Comparison of ENCODE assay signal across 10 mouse cellular contexts in the genomic region with DNA sequence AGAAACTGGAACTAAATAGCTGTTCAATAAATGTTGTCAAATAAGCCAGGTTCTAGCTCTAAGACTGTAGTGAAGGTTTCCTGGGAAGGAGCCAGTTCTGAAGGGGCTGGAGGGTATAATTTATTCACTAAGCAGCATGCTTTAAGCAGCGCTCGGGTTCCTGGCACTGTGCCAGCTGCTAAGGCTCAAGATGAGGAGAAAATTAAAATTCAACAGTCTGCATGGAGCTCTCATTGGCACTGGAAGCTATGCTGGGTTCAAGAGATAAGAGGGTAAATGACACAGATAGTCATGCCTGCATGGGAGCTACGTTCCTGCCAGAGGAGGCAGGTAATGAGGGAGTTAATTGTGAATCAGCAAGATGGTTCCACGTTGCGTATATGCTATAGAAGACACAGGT. TPM values are rescaled to one million over a fixed set of nuclear protein-coding genes. Genes with fewer than 3 reads are reported as not detected.
DNase-seq lines count a peak whose midpoint lies in the region; ATAC-seq and TF ChIP-seq lines count a peak whose summit lies in the region.
"Had no signal": no experiment of that assay in that cellular context is flagged by ENCODE, and none has a peak within 500 bp of the region (broad histone marks: within the 10 kb centered on the region; RNA-seq: fewer than 3 reads in every experiment).

No protein-coding gene starts in this region.

- no peaks in the 10 kb centered on the region for H3K9me3 ChIP-seq in forebrain, embryonic 13.5 days (replicated peaks)
- H3K9me3 ChIP-seq in forebrain, embryonic 10.5 days: no peaks in the 10 kb centered on the region
- H3K9me3 ChIP-seq in hindbrain, embryonic 12.5 days (replicated peaks): no peaks in the 10 kb centered on the region

- no peak overlapping the region for H3K4me3 ChIP-seq in forebrain, embryonic 13.5 days
- H3K4me3 ChIP-seq in forebrain, embryonic 10.5 days: no peak overlapping the region
- H3K4me3 ChIP-seq in hindbrain, embryonic 12.5 days: no peak overlapping the region
- H3K4me3 ChIP-seq in gastrocnemius, adult 2 months: no peak overlapping the region

- WGBS in forebrain, embryonic 13.5 days: 23% methylated on average over 5 of the region's 5 CpGs
- 89% methylated on average over 5 of the region's 5 CpGs for WGBS in forebrain, embryonic 10.5 days
- 43% methylated on average over 5 of the region's 5 CpGs for WGBS in hindbrain, embryonic 12.5 days

- intact Hi-C loops in left cerebral cortex, postnatal 36 days (cut with DNase I): no loop called here
- intact Hi-C loops in gastrocnemius, adult 2 months (cut with DNase I): no loop called here

- no peak for DNase-seq in forebrain, embryonic 10.5 days (ENCODE audit: extremely low spot score, low spot score)
- DNase-seq in NIH3T3 (ENCODE audit: low read depth): peak; percentile 30
- DNase-seq in left cerebral cortex, postnatal 36 days (ENCODE audit: low spot score in 2 of 2): peak; percentile 45 to 52
- DNase-seq in gastrocnemius, adult 2 months: no peak
- DNase-seq in heart, adult 11 months: no peak
- DNase-seq in gastrocnemius, adult 8-10 months (ENCODE audit: low spot score in 2 of 2): no peak
- DNase-seq: lung, postnatal 4 days had no signal

- H3K27me3 ChIP-seq in forebrain, embryonic 13.5 days: no peaks in the 10 kb centered on the region
- peaks cover 11% of the 10 kb centered on the region; the same call in 1 of the 2 replicates for H3K27me3 ChIP-seq in forebrain, embryonic 10.5 days (ENCODE audit: poor library complexity, severe bottlenecking)
- H3K27me3 ChIP-seq in hindbrain, embryonic 12.5 days: peaks cover under 1% of the 10 kb centered on the region; the same call in 1 of the 2 replicates

- peak overlapping the region; percentile 48; the same call in 1 of the 2 replicates for H3K27ac ChIP-seq in forebrain, embryonic 13.5 days
- H3K27ac ChIP-seq in forebrain, embryonic 10.5 days: no peak overlapping the region
- peak overlapping the region; percentile 52; the same call in 1 of the 2 replicates for H3K27ac ChIP-seq in hindbrain, embryonic 12.5 days
- no peak overlapping the region for H3K27ac ChIP-seq in gastrocnemius, adult 2 months

- no peak for TF ChIP-seq CTCF in gastrocnemius, adult 2 months (IDR thresholded peaks at IDR 0.05)

- no peaks in the 10 kb centered on the region for H3K36me3 ChIP-seq in forebrain, embryonic 13.5 days (ENCODE audit: poor library complexity, severe bottlenecking)
- no peaks in the 10 kb centered on the region for H3K36me3 ChIP-seq in forebrain, embryonic 10.5 days (replicated peaks)
- no peaks in the 10 kb centered on the region for H3K36me3 ChIP-seq in hindbrain, embryonic 12.5 days

- H3K4me2 ChIP-seq in forebrain, embryonic 13.5 days: no peak overlapping the region
- no peak overlapping the region for H3K4me2 ChIP-seq in hindbrain, embryonic 12.5 days (replicated peaks)

- H3K4me1 ChIP-seq in forebrain, embryonic 13.5 days: peaks cover 44% of the 10 kb centered on the region
- peaks cover 25% of the 10 kb centered on the region for H3K4me1 ChIP-seq in forebrain, embryonic 10.5 days
- peaks cover 37% of the 10 kb centered on the region for H3K4me1 ChIP-seq in hindbrain, embryonic 12.5 days

- H3K9ac ChIP-seq in forebrain, embryonic 13.5 days: no peak overlapping the region
- H3K9ac ChIP-seq in hindbrain, embryonic 12.5 days: no peak overlapping the region

- peak; percentile 91 for ATAC-seq in forebrain, embryonic 13.5 days
- ATAC-seq in hindbrain, embryonic 12.5 days (ENCODE audit: low FRiP score): peak; percentile 51

RNA-seq across cellular contexts. Expression of a gene that starts 26.3 kb away (rescaled TPM):
- 1.2 and 1.9 TPM in 2 replicates for polyA plus RNA-seq in forebrain, embryonic 13.5 days (2015; fragmentation: Nextera tagmentation; extraction: Ambion mirVana)
- 0.06 and 0.22 TPM in 2 replicates for polyA plus RNA-seq in forebrain, embryonic 10.5 days (2016; fragmentation: Nextera tagmentation; extraction: Ambion mirVana)
- 1.8 and 2.9 TPM in 2 replicates for polyA plus RNA-seq in hindbrain, embryonic 12.5 days (2016; fragmentation: Nextera tagmentation; extraction: Ambion mirVana)
- total RNA-seq in left cerebral cortex, postnatal 36 days (2021): 10 to 100 TPM; 29.9 to 31.5 TPM
- total RNA-seq in gastrocnemius, adult 2 months (2021): not detected
- not detected for total RNA-seq in gastrocnemius, adult 8-10 months (2022)
- total RNA-seq: heart, postnatal 36 days had no signal

Comparison
In these comparisons a context has a peak if more than half of its experiments do, and no peak if none do; other contexts are left out.
1. H3K27ac ChIP-seq: peak in forebrain, embryonic 13.5 days (single experiment) and hindbrain, embryonic 12.5 days (single experiment); none in forebrain, embryonic 10.5 days (single experiment) and gastrocnemius, adult 2 months (single experiment).
2. DNase-seq: peak in NIH3T3 (single experiment) and left cerebral cortex, postnatal 36 days (2 of 2); none in forebrain, embryonic 10.5 days (single experiment), gastrocnemius, adult 2 months (single experiment), heart, adult 11 months (single experiment) and gastrocnemius, adult 8-10 months (0 of 2).
3. RNA of a gene that starts 26.3 kb away (total RNA-seq): 29.9 to 31.5 TPM in left cerebral cortex, postnatal 36 days; not detected in gastrocnemius, adult 2 months and not detected in gastrocnemius, adult 8-10 months; every median in the first group is over 10 times any median in the second.